Mouse (Mus musculus) C2C12 (cell line): ENCODE data around the gene Soga1.

Source experiments
- CEBPB ChIP-seq: IDR thresholded peaks from one replicate; pipeline ENCODE4 v1.6.1; 2011; ENCODE audit warnings: low read depth, mild to moderate bottlenecking, control low read depth, moderate library complexity
- CTCF ChIP-seq: IDR thresholded peaks from one replicate; pipeline ENCODE4 v1.5.1; 2011; ENCODE audit not compliant: control insufficient read depth, insufficient read depth, insufficient read length
- FOSL1 ChIP-seq: IDR thresholded peaks from one replicate; pipeline ENCODE4 v1.8.0; 2011; ENCODE audit warnings: mild to moderate bottlenecking, low read length; ENCODE audit not compliant: poor library complexity, insufficient read depth, severe bottlenecking
- MAX ChIP-seq: IDR thresholded peaks from one replicate; pipeline ENCODE4 v1.6.1; 2011; ENCODE audit warnings: mild to moderate bottlenecking, control low read depth
- MYOD1 ChIP-seq: IDR thresholded peaks from one replicate; pipeline ENCODE4 v1.6.1; 2011; ENCODE audit warnings: low read depth; ENCODE audit not compliant: control insufficient read depth, insufficient read length
- MYOG ChIP-seq: IDR thresholded peaks from one replicate; pipeline ENCODE4 v1.6.1; 2011; ENCODE audit not compliant: control insufficient read depth, insufficient read length; ENCODE audit errors: extremely low read depth
- USF1 ChIP-seq: IDR thresholded peaks from one replicate; pipeline ENCODE4 v1.6.1; 2011; ENCODE audit warnings: low read depth, mild to moderate bottlenecking, control low read depth, moderate library complexity

- TF ChIP-seq CTCF (no peak), MAX (no peak), USF1 (no peak), MYOD1 (no peak), FOSL1 (no peak), MYOG (no peak), CEBPB (no peak)
Measured at GRCm38 (mm10) chr2:157101650-157102049, 22.6 kb upstream of the Soga1 start.
